Mouse (Mus musculus) frontal cortex, postnatal 25 days (tissue): ENCODE measurements around the gene Fam131a.

Source experiments
- DNase-seq, 2 experiments: peaks; one replicate each; pipeline ENCODE4 v3.0.0; 2022; ENCODE audit warnings: low spot score in 2 of 2

Fam131a gene

DNA sequence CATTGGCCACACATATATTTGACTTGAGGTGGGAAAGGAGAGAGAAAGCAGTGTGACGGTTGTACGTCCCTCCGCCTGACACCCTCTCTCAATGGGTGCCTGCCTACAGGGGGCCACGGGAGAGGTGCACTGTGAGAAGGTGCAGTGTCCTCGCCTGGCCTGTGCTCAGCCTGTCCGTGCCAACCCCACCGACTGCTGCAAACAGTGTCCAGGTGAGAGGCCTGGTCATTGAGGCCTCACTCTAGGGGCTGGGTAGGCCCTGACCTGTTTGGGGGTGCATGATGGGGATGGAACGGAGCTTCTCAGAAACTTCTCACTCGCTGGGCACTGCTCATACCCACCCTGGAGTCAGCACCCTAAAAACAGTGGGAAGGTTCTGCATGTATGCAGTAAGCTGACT, 46.8 kb downstream of the Fam131a start:
- no peak for DNase-seq

DNA sequence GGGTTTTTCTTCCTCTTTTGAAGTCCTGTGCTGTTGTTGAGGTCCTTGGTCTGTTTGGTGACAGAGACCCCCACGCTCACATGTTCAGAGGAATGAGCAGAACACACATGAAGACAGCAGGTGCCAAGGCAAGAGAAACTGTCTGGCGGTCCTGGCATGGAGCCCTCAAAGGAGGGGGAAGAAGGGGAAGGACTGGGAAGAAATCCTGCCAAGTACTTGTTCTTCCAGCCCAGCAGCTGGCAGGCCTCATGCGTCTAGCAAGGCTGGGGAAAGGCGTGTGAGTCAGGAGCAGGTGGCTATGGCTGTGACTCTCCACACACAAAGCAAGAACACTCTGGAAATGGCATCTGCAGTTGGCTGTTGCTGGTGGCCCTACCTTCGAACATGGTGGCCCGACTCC, 53.6 kb downstream of the Fam131a start:
- peak; percentile 25 to 49 for DNase-seq

DNA sequence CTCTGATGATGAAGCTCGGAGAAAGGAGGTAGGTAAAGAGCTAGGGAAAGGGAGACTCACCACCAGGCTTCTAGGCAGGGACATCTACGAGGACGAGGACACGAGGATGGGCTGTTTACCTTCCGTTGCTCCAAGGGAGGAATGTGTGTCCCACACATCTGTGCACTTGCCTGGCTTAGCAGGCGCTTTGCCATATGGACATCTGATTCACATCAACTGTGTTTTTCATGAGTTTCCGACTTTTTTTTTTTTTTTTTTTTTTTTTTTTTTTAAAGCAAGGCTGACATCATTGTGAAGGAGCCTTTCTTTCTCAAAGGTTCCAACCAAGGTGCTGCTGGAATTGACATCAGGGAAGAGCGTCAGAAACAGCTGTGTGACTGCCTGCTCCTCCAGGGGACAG, 57.5 kb downstream of the Fam131a start:
- DNase-seq: no peak
